Mouse (Mus musculus) kidney, embryonic 15.5 days (tissue): ENCODE measurements around the gene Lrrtm4. TPM values are rescaled to one million over a fixed set of nuclear protein-coding genes. Genes with fewer than 3 reads are reported as not detected.

Experiments used
- ATAC-seq: fragments of 200-750 bp; cut with Nextera tagmentation; replicated peaks from 2 replicates; pipeline ENCODE4 v1.8.0; 2017; ENCODE audit warnings: moderate TSS enrichment; ENCODE audit not compliant: low FRiP score
- H3K27ac ChIP-seq: fragments of 300-500 bp; sonication (generic); 2 replicates; pipeline ENCODE4 v1.5.1; 2015; ENCODE audit warnings: mild to moderate bottlenecking, inconsistent platforms
- H3K27me3 ChIP-seq: fragments of 300-500 bp; sonication (generic); 2 replicates; pipeline ENCODE4 v1.6.1; 2015; ENCODE audit warnings: inconsistent platforms
- H3K36me3 ChIP-seq: fragments of 300-500 bp; sonication (generic); 2 replicates; pipeline ENCODE4 v1.6.1; 2015; ENCODE audit warnings: inconsistent platforms
- H3K4me1 ChIP-seq: fragments of 300-500 bp; sonication (generic); 2 replicates; pipeline ENCODE4 v1.6.1; 2015; ENCODE audit warnings: inconsistent platforms
- H3K4me2 ChIP-seq: fragments of 300-500 bp; sonication (generic); 2 replicates; pipeline ENCODE4 v1.6.1; 2015; ENCODE audit warnings: moderate library complexity, mild to moderate bottlenecking, inconsistent platforms
- H3K4me3 ChIP-seq: fragments of 300-500 bp; sonication (generic); replicated peaks from 2 replicates; pipeline ENCODE4 v1.5.1; 2015; ENCODE audit warnings: mild to moderate bottlenecking, inconsistent platforms
- H3K9ac ChIP-seq: fragments of 300-500 bp; sonication (generic); 2 replicates; pipeline ENCODE4 v1.6.1; 2015; ENCODE audit warnings: mild to moderate bottlenecking, inconsistent platforms
- H3K9me3 ChIP-seq: fragments of 300-500 bp; sonication (generic); replicated peaks from 2 replicates; pipeline ENCODE4 v1.6.1; 2016; ENCODE audit warnings: inconsistent platforms
- WGBS: fragments of 180-500 bp; shearing (Covaris S2); methylation state at CpG from one replicate; pipeline ENCODE4 v1.1.7; 2015; ENCODE audit warnings: mixed read lengths; 5-methylcytosine and 5-hydroxymethylcytosine counted together
- polyA plus RNA-seq: library from polyadenylated mRNA; unstranded; fragments of >200 nt; fragmentation: Nextera tagmentation; extraction: Ambion mirVana; gene quantifications from 2 replicates; pipeline ENCODE4 v1.2.1, GENCODE M21; 2015

Gene Lrrtm4
- polyA plus RNA-seq, 1 experiment from 2014 or later: 0.97 TPM

DNA sequence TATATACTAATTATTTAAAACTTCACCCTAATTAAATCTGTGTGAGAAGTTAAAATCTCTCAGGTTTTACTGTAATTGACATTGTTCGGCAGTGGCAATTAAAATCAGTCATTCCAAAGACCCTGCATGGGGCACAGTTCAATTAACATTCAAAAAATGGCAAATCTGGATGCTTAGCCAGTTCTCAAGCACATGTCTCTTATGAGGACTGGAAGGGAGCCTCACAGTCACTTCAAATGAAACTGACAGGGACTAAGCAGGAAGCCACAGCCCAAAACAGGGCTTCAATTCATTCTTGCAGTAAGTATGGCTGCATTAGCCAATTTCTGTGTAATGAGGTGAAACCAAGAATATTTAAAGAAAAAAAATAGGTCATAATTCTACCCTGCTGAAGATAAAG is 333.6 kb downstream of the Lrrtm4 start:
- H3K9me3 ChIP-seq: no peaks in the 10 kb centered on the region
- H3K27me3 ChIP-seq: no peaks in the 10 kb centered on the region
- no peak for ATAC-seq
- WGBS: 82% methylated on average over 1 of the region's 1 CpGs
- H3K4me2 ChIP-seq: no peak overlapping the region
- no peaks in the 10 kb centered on the region for H3K36me3 ChIP-seq
- H3K4me3 ChIP-seq: no peak overlapping the region
- no peaks in the 10 kb centered on the region for H3K4me1 ChIP-seq
- no peak overlapping the region for H3K9ac ChIP-seq
- H3K27ac ChIP-seq: no peak overlapping the region

GRCm38 (mm10) chr6:80357092-80357491 is 338.4 kb downstream of the Lrrtm4 start:
- no peak overlapping the region for H3K4me2 ChIP-seq
- WGBS: 74% methylated on average over 1 of the region's 1 CpGs
- ATAC-seq: no peak
- no peaks in the 10 kb centered on the region for H3K9me3 ChIP-seq
- H3K4me1 ChIP-seq: no peaks in the 10 kb centered on the region
- no peaks in the 10 kb centered on the region for H3K36me3 ChIP-seq
- no peaks in the 10 kb centered on the region for H3K27me3 ChIP-seq
- no peak overlapping the region for H3K4me3 ChIP-seq
- no peak overlapping the region for H3K9ac ChIP-seq
- no peak overlapping the region for H3K27ac ChIP-seq

- Histone ChIP-seq H3K9ac (no peak overlapping the region), H3K36me3 (no peaks in the 10 kb centered on the region), H3K4me1 (no peaks in the 10 kb centered on the region), H3K9me3 (no peaks in the 10 kb centered on the region), H3K27ac (no peak overlapping the region), H3K27me3 (no peaks in the 10 kb centered on the region), H3K4me3 (no peak overlapping the region), H3K4me2 (no peak overlapping the region)
- no peak for ATAC-seq
Measured at GRCm38 (mm10) chr6:80363593-80363992, 344.9 kb downstream of the Lrrtm4 start.

GRCm38 (mm10) chr6:80366532-80366931 is 347.9 kb downstream of the Lrrtm4 start:
- WGBS: 75% methylated on average over 4 of the region's 4 CpGs
- H3K36me3 ChIP-seq: no peaks in the 10 kb centered on the region
- H3K27me3 ChIP-seq: no peaks in the 10 kb centered on the region
- ATAC-seq: no peak
- H3K9ac ChIP-seq: no peak overlapping the region
- H3K4me3 ChIP-seq: no peak overlapping the region
- H3K9me3 ChIP-seq: no peaks in the 10 kb centered on the region
- no peaks in the 10 kb centered on the region for H3K4me1 ChIP-seq
- no peak overlapping the region for H3K4me2 ChIP-seq
- no peak overlapping the region for H3K27ac ChIP-seq

DNA sequence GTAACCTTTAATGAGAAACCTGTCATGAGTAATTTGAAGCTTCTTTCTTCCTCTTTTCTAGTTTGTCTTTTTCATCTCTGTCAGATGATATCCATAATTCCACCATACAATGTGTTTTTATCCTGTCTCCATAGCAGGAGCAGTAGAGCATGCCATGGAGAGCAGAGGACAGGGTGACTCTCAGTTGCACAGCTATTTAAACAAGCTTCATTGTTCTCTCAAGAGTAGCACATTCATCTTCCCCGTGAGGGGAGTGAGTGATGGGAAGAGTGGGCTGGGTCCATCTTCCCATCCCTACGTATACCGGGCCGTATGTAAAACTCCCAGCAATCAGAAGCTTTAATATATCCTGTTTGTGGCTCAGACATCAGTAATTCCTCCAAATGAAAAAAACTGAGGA is 370.9 kb downstream of the Lrrtm4 start:
- Histone ChIP-seq H3K9ac (no peak overlapping the region), H3K27ac (no peak overlapping the region), H3K4me3 (no peak overlapping the region), H3K27me3 (no peaks in the 10 kb centered on the region), H3K9me3 (no peaks in the 10 kb centered on the region), H3K4me1 (no peaks in the 10 kb centered on the region), H3K36me3 (no peaks in the 10 kb centered on the region), H3K4me2 (no peak overlapping the region)
- ATAC-seq: no peak
- WGBS: 58% methylated on average over 4 of the region's 4 CpGs

DNA sequence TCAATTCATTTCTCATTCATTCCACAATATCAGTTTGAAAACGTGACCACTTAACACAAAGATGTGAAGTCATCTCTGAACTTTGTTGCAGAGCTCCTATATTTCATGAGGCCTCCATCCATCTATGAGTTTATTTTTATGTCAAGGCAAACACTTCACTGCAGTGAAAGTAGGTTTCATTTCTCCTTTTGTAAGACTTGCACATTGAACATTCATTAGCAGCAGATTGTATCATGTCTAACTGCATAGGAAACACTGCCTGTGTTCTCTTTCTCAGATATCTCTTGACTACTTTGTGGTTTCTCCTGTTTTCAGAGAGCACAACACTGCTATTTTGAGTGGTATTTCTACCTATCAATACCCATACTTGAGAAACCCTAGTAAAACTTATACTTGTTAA is 388.1 kb downstream of the Lrrtm4 start:
- no peak for ATAC-seq
- Histone ChIP-seq H3K27ac (no peak overlapping the region), H3K27me3 (no peaks in the 10 kb centered on the region), H3K9ac (no peak overlapping the region), H3K4me1 (no peaks in the 10 kb centered on the region), H3K36me3 (no peaks in the 10 kb centered on the region), H3K9me3 (no peaks in the 10 kb centered on the region), H3K4me2 (no peak overlapping the region), H3K4me3 (no peak overlapping the region)
- 81% methylated on average over 1 of the region's 1 CpGs for WGBS

DNA sequence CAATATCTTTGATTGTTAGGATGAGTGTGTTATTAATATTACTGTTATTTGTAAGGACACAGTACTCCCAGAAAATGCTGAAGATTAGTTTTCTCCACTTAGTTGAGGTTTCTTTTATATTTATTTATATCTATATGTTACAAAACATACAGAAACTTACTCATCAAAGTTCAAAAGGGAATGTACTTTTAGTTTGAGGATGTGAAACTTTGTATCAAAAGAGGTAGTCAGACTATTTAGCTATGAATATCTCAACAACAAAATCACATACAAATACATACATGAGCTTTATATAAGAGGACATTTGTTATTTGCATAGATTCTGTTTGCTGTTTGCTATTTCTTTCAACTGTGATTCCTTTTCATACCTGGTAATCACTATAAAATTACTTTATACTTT is 421.5 kb downstream of the Lrrtm4 start:
- Histone ChIP-seq H3K4me1 (no peaks in the 10 kb centered on the region), H3K36me3 (no peaks in the 10 kb centered on the region), H3K27ac (no peak overlapping the region), H3K9ac (no peak overlapping the region), H3K27me3 (no peaks in the 10 kb centered on the region), H3K9me3 (no peaks in the 10 kb centered on the region), H3K4me3 (no peak overlapping the region), H3K4me2 (no peak overlapping the region)
- no peak for ATAC-seq

DNA sequence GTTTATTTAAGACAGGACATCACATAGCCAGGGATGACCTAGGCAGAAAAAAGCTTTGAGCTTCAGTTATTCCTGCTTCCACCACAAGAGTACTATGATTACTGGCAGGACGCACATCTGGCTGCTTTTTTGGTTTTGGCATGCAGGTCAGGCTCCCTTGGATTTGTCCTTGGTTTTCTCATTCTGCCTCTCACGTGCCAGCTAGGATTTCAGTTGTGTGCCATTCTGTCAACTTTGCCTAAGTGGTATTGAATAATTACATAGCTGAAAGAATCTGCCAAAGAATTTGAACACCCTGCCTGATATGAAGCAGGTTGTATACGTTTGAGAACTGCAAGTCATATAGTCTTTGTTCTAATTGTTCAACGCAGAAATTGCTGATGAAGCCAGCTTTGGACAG is 451.9 kb downstream of the Lrrtm4 start:
- H3K27ac ChIP-seq: no peak overlapping the region
- H3K27me3 ChIP-seq: no peaks in the 10 kb centered on the region
- no peaks in the 10 kb centered on the region for H3K36me3 ChIP-seq
- ATAC-seq: no peak
- no peaks in the 10 kb centered on the region for H3K4me1 ChIP-seq
- whole genome bisulfite sequencing: 66% methylated on average over 4 of the region's 4 CpGs
- no peak overlapping the region for H3K4me3 ChIP-seq
- H3K9me3 ChIP-seq: no peaks in the 10 kb centered on the region
- no peak overlapping the region for H3K4me2 ChIP-seq
- no peak overlapping the region for H3K9ac ChIP-seq

GRCm38 (mm10) chr6:80476153-80476552 is 457.5 kb downstream of the Lrrtm4 start:
- WGBS: 90% methylated on average over 3 of the region's 3 CpGs
- Histone ChIP-seq H3K9ac (no peak overlapping the region), H3K4me3 (no peak overlapping the region), H3K4me2 (no peak overlapping the region), H3K27me3 (no peaks in the 10 kb centered on the region), H3K9me3 (no peaks in the 10 kb centered on the region), H3K36me3 (no peaks in the 10 kb centered on the region), H3K4me1 (no peaks in the 10 kb centered on the region), H3K27ac (no peak overlapping the region)
- ATAC-seq: no peak

GRCm38 (mm10) chr6:80545017-80545416 is 526.3 kb downstream of the Lrrtm4 start:
- Histone ChIP-seq H3K4me1 (no peaks in the 10 kb centered on the region), H3K9ac (no peak overlapping the region), H3K27ac (no peak overlapping the region), H3K4me3 (no peak overlapping the region), H3K4me2 (no peak overlapping the region), H3K36me3 (no peaks in the 10 kb centered on the region), H3K9me3 (no peaks in the 10 kb centered on the region), H3K27me3 (no peaks in the 10 kb centered on the region)
- no peak for ATAC-seq
- WGBS: 13% methylated on average over 1 of the region's 1 CpGs

- Histone ChIP-seq H3K36me3 (no peaks in the 10 kb centered on the region), H3K9me3 (no peaks in the 10 kb centered on the region), H3K4me1 (no peaks in the 10 kb centered on the region), H3K4me2 (no peak overlapping the region), H3K9ac (no peak overlapping the region), H3K27me3 (no peaks in the 10 kb centered on the region), H3K27ac (no peak overlapping the region), H3K4me3 (no peak overlapping the region)
- no peak for ATAC-seq
Measured at GRCm38 (mm10) chr6:80549907-80550306, 531.2 kb downstream of the Lrrtm4 start.

DNA sequence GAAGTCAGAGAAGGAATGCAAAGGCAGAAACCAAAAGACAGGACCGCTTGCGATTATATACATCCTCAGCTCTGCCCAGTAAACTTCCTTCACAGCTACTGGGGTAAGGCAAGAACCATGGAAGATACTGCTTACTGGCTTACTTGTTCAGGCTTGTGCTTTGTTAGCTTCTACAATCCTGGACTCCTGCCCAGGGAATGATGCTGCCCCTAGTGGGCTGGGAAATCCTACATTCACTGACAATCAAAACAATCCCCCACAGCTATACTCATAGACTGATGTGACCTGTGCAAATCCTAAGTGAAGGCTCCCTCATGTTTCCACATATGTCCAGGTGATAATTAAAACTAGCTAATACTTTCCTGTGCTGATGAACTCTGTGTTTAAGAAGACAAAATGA is 534.7 kb downstream of the Lrrtm4 start:
- ATAC-seq: no peak
- WGBS: 96% methylated on average over 2 of the region's 2 CpGs
- Histone ChIP-seq H3K27me3 (no peaks in the 10 kb centered on the region), H3K4me3 (no peak overlapping the region), H3K27ac (no peak overlapping the region), H3K9me3 (no peaks in the 10 kb centered on the region), H3K4me2 (no peak overlapping the region), H3K36me3 (no peaks in the 10 kb centered on the region), H3K4me1 (no peaks in the 10 kb centered on the region), H3K9ac (no peak overlapping the region)

DNA sequence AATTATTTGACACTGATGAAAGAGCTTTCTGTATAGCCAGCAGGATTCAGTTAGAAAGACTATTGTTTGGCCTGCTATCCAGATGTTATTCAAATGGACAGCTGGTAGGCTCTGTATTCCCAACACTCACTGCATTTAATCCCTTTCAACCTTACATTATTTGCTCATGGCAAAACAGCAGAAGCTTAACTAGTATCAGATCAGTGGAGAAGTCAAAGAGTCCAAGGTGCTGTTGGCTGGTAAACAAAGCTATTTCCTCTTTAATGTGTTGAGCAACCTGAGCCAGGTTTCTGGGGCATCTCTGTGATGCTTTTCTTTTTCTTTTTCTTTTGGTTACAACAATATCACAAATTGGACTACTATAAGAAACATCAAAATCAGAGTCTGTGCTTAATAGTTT is 536.3 kb downstream of the Lrrtm4 start:
- Histone ChIP-seq H3K36me3 (no peaks in the 10 kb centered on the region), H3K27ac (no peak overlapping the region), H3K9ac (no peak overlapping the region), H3K4me3 (no peak overlapping the region), H3K4me1 (no peaks in the 10 kb centered on the region), H3K9me3 (no peaks in the 10 kb centered on the region), H3K27me3 (no peaks in the 10 kb centered on the region), H3K4me2 (no peak overlapping the region)
- no peak for ATAC-seq

GRCm38 (mm10) chr6:80577227-80577626 is 558.5 kb downstream of the Lrrtm4 start:
- ATAC-seq: no peak
- H3K4me3 ChIP-seq: no peak overlapping the region
- no peaks in the 10 kb centered on the region for H3K36me3 ChIP-seq
- no peak overlapping the region for H3K27ac ChIP-seq
- no peaks in the 10 kb centered on the region for H3K27me3 ChIP-seq
- H3K9me3 ChIP-seq: no peaks in the 10 kb centered on the region
- no peak overlapping the region for H3K9ac ChIP-seq
- 82% methylated on average over 2 of the region's 2 CpGs for WGBS
- no peaks in the 10 kb centered on the region for H3K4me1 ChIP-seq
- no peak overlapping the region for H3K4me2 ChIP-seq
